Mouse (Mus musculus): ENCODE measurements around the gene Cd68. TPM values are rescaled to one million over a fixed set of nuclear protein-coding genes. Genes with fewer than 3 reads are reported as not detected.

The Cd68 gene
- polyA plus RNA-seq, 1 experiment from 2014 or later = 35.4 TPM

DNA sequence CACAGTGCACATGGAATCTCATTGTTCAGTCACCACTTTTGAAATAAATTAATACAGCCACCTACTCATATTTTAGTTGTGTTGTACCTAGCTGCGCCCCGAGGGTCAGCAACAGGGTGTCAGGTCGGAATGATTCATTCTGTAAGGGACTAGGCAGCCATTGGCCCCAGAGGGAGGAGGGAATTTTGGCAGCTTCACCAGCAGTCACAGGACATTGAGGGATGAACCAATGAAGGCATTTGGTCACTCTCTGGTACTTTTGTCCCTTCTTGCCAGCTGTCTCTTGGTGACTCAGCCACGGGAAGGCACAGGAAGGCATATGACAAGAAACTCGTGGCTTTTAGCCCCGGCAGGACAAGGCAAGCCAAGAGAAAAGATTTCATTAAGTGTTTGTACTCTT lies 2.2 kb downstream of the Cd68 start:
- Histone ChIP-seq H3K27ac (ENCODE audit: low read length) (no peak overlapping the region; the same call in 1 of the 2 replicates), H3K4me3 (ENCODE audit: low read depth, low read length) (no peak overlapping the region), H3K27me3 (ENCODE audit: control insufficient read depth, insufficient read depth, low read depth, low read length) (no peaks in the 10 kb centered on the region), H3K9ac (ENCODE audit: low read depth, low read length) (no peak overlapping the region), H3K4me2 (ENCODE audit: low read depth, low read length) (peak overlapping the region; percentile 86; the same call in 1 of the 2 replicates), H3K36me3 (ENCODE audit: control insufficient read depth, insufficient read depth) (peaks cover 25% of the 10 kb centered on the region), H3K9me3 (replicated peaks; ENCODE audit: control insufficient read depth, low read length) (no peaks in the 10 kb centered on the region), H3K4me1 (ENCODE audit: control insufficient read depth, low read depth, low read length) (peaks cover 22% of the 10 kb centered on the region)
- 72% methylated on average over 6 of the region's 6 CpGs for WGBS (ENCODE audit: insufficient replicate concordance)
- no peak for ATAC-seq (ENCODE audit: low read depth)

GRCm38 (mm10) chr11:69662967-69663671 lies 2.8 kb downstream of the Cd68 start:
- H3K36me3 ChIP-seq (ENCODE audit: control insufficient read depth, insufficient read depth) = peaks cover 23% of the 10 kb centered on the region
- H3K27ac ChIP-seq (ENCODE audit: low read length) = peak overlapping the region; percentile 96
- peak overlapping the region; percentile 76 for H3K9ac ChIP-seq (ENCODE audit: low read depth, low read length)
- H3K4me3 ChIP-seq (ENCODE audit: low read depth, low read length) = peak overlapping the region; percentile 76
- H3K4me1 ChIP-seq (ENCODE audit: control insufficient read depth, low read depth, low read length) = peaks cover 22% of the 10 kb centered on the region
- no peaks in the 10 kb centered on the region for H3K9me3 ChIP-seq (replicated peaks; ENCODE audit: control insufficient read depth, low read length)
- WGBS (ENCODE audit: insufficient replicate concordance) = 69% methylated on average over 13 of the region's 13 CpGs
- H3K27me3 ChIP-seq (ENCODE audit: control insufficient read depth, insufficient read depth, low read depth, low read length) = no peaks in the 10 kb centered on the region
- ATAC-seq (ENCODE audit: low read depth) = no peak
- peak overlapping the region; percentile 86 for H3K4me2 ChIP-seq (ENCODE audit: low read depth, low read length)

GRCm38 (mm10) chr11:69662213-69662966 lies 3.6 kb downstream of the Cd68 start, which contains the start of gene Mpdu1:
Mpdu1 (minus strand) TSS chr11:69662642.
- H3K4me2 ChIP-seq (ENCODE audit: low read depth, low read length) = peak within 1 kb of the TSS; percentile 86
- WGBS (ENCODE audit: insufficient replicate concordance) = 0% methylated on average over 48 of the region's 48 CpGs
- H3K27me3 ChIP-seq (ENCODE audit: control insufficient read depth, insufficient read depth, low read depth, low read length) = no peaks in the 10 kb centered on the region
- peak; percentile 95 for ATAC-seq (ENCODE audit: low read depth)
- peak within 1 kb of the TSS; percentile 96 for H3K27ac ChIP-seq (ENCODE audit: low read length)
- H3K4me3 ChIP-seq (ENCODE audit: low read depth, low read length) = peak within 1 kb of the TSS; percentile 76
- no peaks in the 10 kb centered on the region for H3K9me3 ChIP-seq (replicated peaks; ENCODE audit: control insufficient read depth, low read length)
- peak within 1 kb of the TSS; percentile 76 for H3K9ac ChIP-seq (ENCODE audit: low read depth, low read length)
- peaks cover 22% of the 10 kb centered on the region for H3K36me3 ChIP-seq (ENCODE audit: control insufficient read depth, insufficient read depth)
- peaks cover 22% of the 10 kb centered on the region for H3K4me1 ChIP-seq (ENCODE audit: control insufficient read depth, low read depth, low read length)

GRCm38 (mm10) chr11:69661221-69661881 lies 4.6 kb downstream of the Cd68 start:
- Histone ChIP-seq H3K9me3 (replicated peaks; ENCODE audit: control insufficient read depth, low read length) (no peaks in the 10 kb centered on the region), H3K36me3 (ENCODE audit: control insufficient read depth, insufficient read depth) (peaks cover 18% of the 10 kb centered on the region), H3K27me3 (ENCODE audit: control insufficient read depth, insufficient read depth, low read depth, low read length) (no peaks in the 10 kb centered on the region), H3K9ac (ENCODE audit: low read depth, low read length) (peak overlapping the region; percentile 76), H3K4me2 (ENCODE audit: low read depth, low read length) (peak overlapping the region; percentile 86), H3K27ac (ENCODE audit: low read length) (peak overlapping the region; percentile 96), H3K4me3 (ENCODE audit: low read depth, low read length) (peak overlapping the region; percentile 76), H3K4me1 (ENCODE audit: control insufficient read depth, low read depth, low read length) (peaks cover 30% of the 10 kb centered on the region)
- 39% methylated on average over 3 of the region's 3 CpGs for WGBS (ENCODE audit: insufficient replicate concordance)
- no peak for ATAC-seq (ENCODE audit: low read depth)

DNA sequence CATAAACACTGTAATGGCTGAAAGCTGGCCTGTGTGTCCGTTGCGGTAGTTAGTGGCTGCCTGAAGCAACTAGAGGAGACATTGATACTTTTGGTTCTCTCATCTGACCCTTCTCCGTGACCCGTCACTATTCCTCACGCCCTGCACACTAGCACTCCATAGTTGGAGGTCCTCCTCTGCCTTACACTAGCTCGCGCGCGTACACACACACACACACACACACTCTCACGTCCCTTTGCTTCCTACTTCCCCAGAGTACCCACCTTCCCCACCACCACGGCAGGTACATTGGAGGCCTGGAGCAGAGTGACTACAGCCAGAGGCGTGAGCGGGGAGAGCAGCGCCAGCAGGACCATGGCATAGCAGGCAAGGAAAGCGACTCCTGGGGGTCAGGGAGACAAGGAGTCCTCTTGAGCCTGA lies 8.5 kb downstream of the Cd68 start:
- H3K27ac ChIP-seq (ENCODE audit: low read length) = no peak overlapping the region
- no peak overlapping the region for H3K4me3 ChIP-seq (ENCODE audit: low read depth, low read length)
- 80% methylated on average over 15 of the region's 15 CpGs for WGBS (ENCODE audit: insufficient replicate concordance)
- no peak for ATAC-seq (ENCODE audit: low read depth)
- peaks cover 12% of the 10 kb centered on the region for H3K36me3 ChIP-seq (ENCODE audit: control insufficient read depth, insufficient read depth)
- H3K27me3 ChIP-seq (ENCODE audit: control insufficient read depth, insufficient read depth, low read depth, low read length) = no peaks in the 10 kb centered on the region
- peaks cover 32% of the 10 kb centered on the region for H3K4me1 ChIP-seq (ENCODE audit: control insufficient read depth, low read depth, low read length)
- no peaks in the 10 kb centered on the region for H3K9me3 ChIP-seq (replicated peaks; ENCODE audit: control insufficient read depth, low read length)
- no peak overlapping the region for H3K9ac ChIP-seq (ENCODE audit: low read depth, low read length)
- no peak overlapping the region for H3K4me2 ChIP-seq (ENCODE audit: low read depth, low read length)

GRCm38 (mm10) chr11:69656617-69657461 lies 9.1 kb downstream of the Cd68 start:
- no peak overlapping the region for H3K4me3 ChIP-seq (ENCODE audit: low read depth, low read length)
- H3K9me3 ChIP-seq (replicated peaks; ENCODE audit: control insufficient read depth, low read length) = no peaks in the 10 kb centered on the region
- ATAC-seq (ENCODE audit: low read depth) = 0 out of 2 replicates have a peak, but pooled peaks have one; percentile 32
- H3K27me3 ChIP-seq (ENCODE audit: control insufficient read depth, insufficient read depth, low read depth, low read length) = no peaks in the 10 kb centered on the region
- no peak overlapping the region for H3K27ac ChIP-seq (ENCODE audit: low read length)
- H3K4me1 ChIP-seq (ENCODE audit: control insufficient read depth, low read depth, low read length) = peaks cover 32% of the 10 kb centered on the region
- no peak overlapping the region for H3K9ac ChIP-seq (ENCODE audit: low read depth, low read length)
- 52% methylated on average over 10 of the region's 10 CpGs for WGBS (ENCODE audit: insufficient replicate concordance)
- H3K36me3 ChIP-seq (ENCODE audit: control insufficient read depth, insufficient read depth) = peaks cover 18% of the 10 kb centered on the region
- no peak overlapping the region for H3K4me2 ChIP-seq (ENCODE audit: low read depth, low read length)

GRCm38 (mm10) chr11:69656065-69656455 lies 9.9 kb downstream of the Cd68 start:
- Histone ChIP-seq H3K27me3 (ENCODE audit: control insufficient read depth, insufficient read depth, low read depth, low read length) (no peaks in the 10 kb centered on the region), H3K36me3 (ENCODE audit: control insufficient read depth, insufficient read depth) (peaks cover 24% of the 10 kb centered on the region), H3K9ac (ENCODE audit: low read depth, low read length) (no peak overlapping the region), H3K27ac (ENCODE audit: low read length) (no peak overlapping the region), H3K9me3 (replicated peaks; ENCODE audit: control insufficient read depth, low read length) (no peaks in the 10 kb centered on the region), H3K4me1 (ENCODE audit: control insufficient read depth, low read depth, low read length) (peaks cover 25% of the 10 kb centered on the region), H3K4me2 (ENCODE audit: low read depth, low read length) (no peak overlapping the region), H3K4me3 (ENCODE audit: low read depth, low read length) (no peak overlapping the region)
- ATAC-seq (ENCODE audit: low read depth) = no peak
- 82% methylated on average over 5 of the region's 5 CpGs for WGBS (ENCODE audit: insufficient replicate concordance)

- H3K27ac ChIP-seq (ENCODE audit: low read length) = 0 out of 2 replicates have a peak within 1 kb of the TSS, but pooled peaks have one; percentile 8
- ATAC-seq (ENCODE audit: low read depth) = peak; percentile 60
- no peak within 1 kb of the TSS for H3K9ac ChIP-seq (ENCODE audit: low read depth, low read length)
- no peaks in the 10 kb centered on the region for H3K9me3 ChIP-seq (replicated peaks; ENCODE audit: control insufficient read depth, low read length)
- H3K36me3 ChIP-seq (ENCODE audit: control insufficient read depth, insufficient read depth) = peaks cover 30% of the 10 kb centered on the region
- H3K4me2 ChIP-seq (ENCODE audit: low read depth, low read length) = no peak within 1 kb of the TSS
- no peak within 1 kb of the TSS for H3K4me3 ChIP-seq (ENCODE audit: low read depth, low read length)
- no peaks in the 10 kb centered on the region for H3K27me3 ChIP-seq (ENCODE audit: control insufficient read depth, insufficient read depth, low read depth, low read length)
- H3K4me1 ChIP-seq (ENCODE audit: control insufficient read depth, low read depth, low read length) = peaks cover 21% of the 10 kb centered on the region
- WGBS (ENCODE audit: insufficient replicate concordance) = 42% methylated on average over 34 of the region's 34 CpGs
These were observed 10.5 kb downstream of the Cd68 start, which contains the start of gene Sox15 for GRCm38 (mm10) chr11:69655264-69656064. Sox15 (plus strand) TSS chr11:69655314.
